Mouse (Mus musculus): Measurements from ENCODE around the gene Dync1li1.

Dync1li1 gene

GRCm38 (mm10) chr9:114663782-114664181 lies 24.8 kb upstream of the Dync1li1 start:
- H3K36me3 ChIP-seq (ENCODE audit: control insufficient read depth, insufficient read depth, low read length, poor library complexity, severe bottlenecking): no peaks in the 10 kb centered on the region
- H3K27me3 ChIP-seq (ENCODE audit: control insufficient read depth, insufficient read depth, low read length, poor library complexity, severe bottlenecking): no peaks in the 10 kb centered on the region
- no peak for DNase-seq (ENCODE audit: low read depth, low spot score)

GRCm38 (mm10) chr9:114666858-114667257 lies 21.7 kb upstream of the Dync1li1 start:
- no peaks in the 10 kb centered on the region for H3K36me3 ChIP-seq (ENCODE audit: control insufficient read depth, insufficient read depth, low read length, poor library complexity, severe bottlenecking)
- no peaks in the 10 kb centered on the region for H3K27me3 ChIP-seq (ENCODE audit: control insufficient read depth, insufficient read depth, low read length, poor library complexity, severe bottlenecking)
- DNase-seq (ENCODE audit: low read depth, low spot score): no peak

DNA sequence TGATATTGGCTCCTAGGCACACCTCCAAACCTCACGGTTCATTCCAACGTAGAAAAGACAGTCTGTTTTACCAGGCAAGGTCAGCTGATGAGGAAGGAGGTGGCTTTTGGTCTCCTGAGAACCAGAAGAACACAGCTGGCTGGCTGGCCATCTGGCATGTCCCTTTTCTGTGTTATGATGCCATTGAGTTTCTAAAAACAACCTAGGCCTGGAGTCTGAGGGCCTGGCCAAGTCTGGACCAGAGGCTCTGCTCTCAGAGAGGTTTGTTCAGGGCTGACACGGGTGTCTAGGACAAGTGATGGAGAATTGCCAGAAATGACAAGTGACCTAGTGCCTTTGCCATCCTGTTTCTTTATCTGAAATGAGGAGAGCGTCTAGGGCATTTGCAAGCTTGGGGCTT lies 20.5 kb upstream of the Dync1li1 start:
- no peaks in the 10 kb centered on the region for H3K27me3 ChIP-seq (ENCODE audit: control insufficient read depth, insufficient read depth, low read length, poor library complexity, severe bottlenecking)
- H3K36me3 ChIP-seq (ENCODE audit: control insufficient read depth, insufficient read depth, low read length, poor library complexity, severe bottlenecking): no peaks in the 10 kb centered on the region
- no peak for DNase-seq (ENCODE audit: low read depth, low spot score)

- Histone ChIP-seq H3K27me3 (ENCODE audit: control insufficient read depth, insufficient read depth, low read length, poor library complexity, severe bottlenecking) (no peaks in the 10 kb centered on the region), H3K36me3 (ENCODE audit: control insufficient read depth, insufficient read depth, low read length, poor library complexity, severe bottlenecking) (no peaks in the 10 kb centered on the region)
- DNase-seq (ENCODE audit: low read depth, low spot score): no peak
These were observed 19.6 kb upstream of the Dync1li1 start for GRCm38 (mm10) chr9:114669011-114669410.

DNA sequence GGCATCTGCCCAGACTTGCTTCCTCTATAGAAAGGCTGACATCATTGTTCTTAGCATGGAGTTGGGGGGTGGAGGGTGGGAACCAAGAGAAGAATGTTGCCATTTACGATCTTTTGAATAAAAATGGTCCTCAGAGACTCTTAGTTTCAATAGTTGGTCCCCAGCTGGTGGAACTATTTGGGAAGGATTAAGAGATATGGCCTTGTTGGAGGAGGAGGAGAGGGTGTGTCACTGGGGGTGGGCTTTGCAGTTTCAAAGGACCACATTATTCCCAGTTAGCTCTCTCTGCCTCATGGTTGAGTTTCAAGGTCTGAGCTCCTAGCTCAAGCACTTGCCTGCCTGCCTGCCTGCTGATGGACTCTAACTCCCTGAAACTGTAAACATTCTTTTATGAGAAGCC lies 16.6 kb upstream of the Dync1li1 start:
- Histone ChIP-seq H3K27me3 (ENCODE audit: control insufficient read depth, insufficient read depth, low read length, poor library complexity, severe bottlenecking) (no peaks in the 10 kb centered on the region), H3K36me3 (ENCODE audit: control insufficient read depth, insufficient read depth, low read length, poor library complexity, severe bottlenecking) (no peaks in the 10 kb centered on the region)
- DNase-seq (ENCODE audit: low read depth, low spot score): no peak

DNA sequence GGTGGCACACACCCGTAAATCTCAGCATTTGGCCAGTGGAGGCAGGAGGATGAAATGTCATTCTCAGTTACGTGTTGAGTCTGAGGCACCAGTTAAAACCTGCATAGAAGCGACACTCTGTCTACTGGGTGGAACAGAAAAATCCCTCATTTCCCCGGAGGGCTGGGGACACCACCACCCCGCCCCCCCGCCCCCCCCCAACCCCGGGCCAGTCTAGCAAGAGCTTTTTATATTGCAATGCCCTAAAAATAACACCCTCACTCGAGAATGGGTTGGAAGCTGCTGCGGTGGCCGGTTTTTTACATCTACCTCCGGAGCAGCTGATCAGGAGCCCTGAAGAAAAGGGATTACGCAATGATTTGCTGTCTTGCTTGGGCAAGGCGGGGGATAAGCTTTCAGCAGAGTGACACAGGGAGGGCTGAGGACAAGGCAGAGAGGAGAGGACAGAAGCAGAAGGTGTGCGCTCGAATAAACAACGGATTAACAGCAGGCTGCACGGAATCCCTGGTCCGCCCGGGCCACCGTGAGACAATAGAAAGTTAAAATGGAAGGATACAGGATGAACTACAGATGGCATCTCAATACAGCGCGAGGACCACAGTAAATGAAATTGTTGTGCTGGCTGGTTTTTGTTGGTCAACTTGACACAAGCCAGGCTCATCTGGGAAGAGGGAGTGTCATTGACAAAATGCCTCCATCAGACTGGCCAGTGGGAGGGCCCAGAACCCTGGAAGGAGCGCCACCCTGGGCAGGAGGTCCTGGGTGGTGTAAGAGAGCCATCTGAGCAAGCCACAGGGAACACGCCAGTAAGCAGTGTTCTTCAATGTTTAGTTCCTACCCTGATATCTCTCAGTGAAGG lies 15.7 kb upstream of the Dync1li1 start:
- peak; percentile 49 for DNase-seq (ENCODE audit: low read depth, low spot score)
- Histone ChIP-seq H3K27me3 (ENCODE audit: control insufficient read depth, insufficient read depth, low read length, poor library complexity, severe bottlenecking) (no peaks in the 10 kb centered on the region), H3K36me3 (ENCODE audit: control insufficient read depth, insufficient read depth, low read length, poor library complexity, severe bottlenecking) (no peaks in the 10 kb centered on the region)

GRCm38 (mm10) chr9:114673626-114674025 lies 15.0 kb upstream of the Dync1li1 start:
- no peaks in the 10 kb centered on the region for H3K36me3 ChIP-seq (ENCODE audit: control insufficient read depth, insufficient read depth, low read length, poor library complexity, severe bottlenecking)

DNA sequence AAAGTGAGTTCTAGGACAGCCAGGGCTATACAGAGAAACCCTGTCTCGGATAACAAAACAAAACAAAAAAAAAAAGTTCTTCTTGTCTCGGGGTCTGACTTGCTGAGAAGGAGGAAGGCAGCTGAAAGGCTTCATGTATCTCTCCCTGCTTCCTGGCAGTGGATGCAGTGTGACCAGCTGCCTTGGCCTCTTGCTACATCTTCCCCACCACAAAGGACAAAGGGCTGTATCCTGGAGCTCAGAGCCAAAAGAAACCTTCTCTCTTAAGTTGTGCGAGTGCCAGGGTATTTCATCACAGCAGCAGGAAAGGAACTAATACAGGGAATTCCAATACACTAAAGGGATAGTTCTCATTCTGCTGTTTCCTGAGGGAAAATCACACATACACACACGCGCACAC lies 10.0 kb upstream of the Dync1li1 start:
- Histone ChIP-seq H3K27me3 (ENCODE audit: control insufficient read depth, insufficient read depth, low read length, poor library complexity, severe bottlenecking) (no peaks in the 10 kb centered on the region), H3K36me3 (ENCODE audit: control insufficient read depth, insufficient read depth, low read length, poor library complexity, severe bottlenecking) (no peaks in the 10 kb centered on the region)
- no peak for DNase-seq (ENCODE audit: low read depth, low spot score)

More at GRCm38 (mm10) chr9:114673626-114674025, 15.0 kb upstream of the Dync1li1 start:
- no peak for DNase-seq (ENCODE audit: low read depth, low spot score)
- H3K27me3 ChIP-seq (ENCODE audit: control insufficient read depth, insufficient read depth, low read length, poor library complexity, severe bottlenecking): no peaks in the 10 kb centered on the region

DNA sequence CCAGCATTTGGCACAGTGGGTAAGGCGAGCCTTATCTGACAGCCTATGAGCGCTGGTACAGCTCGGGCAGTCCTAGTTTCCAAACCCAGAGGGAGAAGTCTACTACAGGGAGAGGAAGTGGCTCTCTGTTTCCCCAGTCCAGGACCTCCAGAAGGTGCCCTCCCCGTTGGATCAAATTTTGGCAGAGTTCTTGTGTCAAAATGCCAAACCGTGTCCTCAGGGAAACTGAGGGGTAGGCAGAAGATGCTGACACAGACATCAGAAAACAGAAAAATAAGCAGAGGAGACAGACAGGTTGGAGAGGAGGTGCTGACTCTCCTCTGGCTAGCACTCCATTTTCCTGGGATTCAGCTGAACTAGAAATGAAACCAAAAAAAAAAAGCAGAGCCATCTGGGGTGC lies 8.6 kb upstream of the Dync1li1 start:
- no peak for DNase-seq (ENCODE audit: low read depth, low spot score)
- Histone ChIP-seq H3K27me3 (ENCODE audit: control insufficient read depth, insufficient read depth, low read length, poor library complexity, severe bottlenecking) (no peaks in the 10 kb centered on the region), H3K36me3 (ENCODE audit: control insufficient read depth, insufficient read depth, low read length, poor library complexity, severe bottlenecking) (no peaks in the 10 kb centered on the region)

DNA sequence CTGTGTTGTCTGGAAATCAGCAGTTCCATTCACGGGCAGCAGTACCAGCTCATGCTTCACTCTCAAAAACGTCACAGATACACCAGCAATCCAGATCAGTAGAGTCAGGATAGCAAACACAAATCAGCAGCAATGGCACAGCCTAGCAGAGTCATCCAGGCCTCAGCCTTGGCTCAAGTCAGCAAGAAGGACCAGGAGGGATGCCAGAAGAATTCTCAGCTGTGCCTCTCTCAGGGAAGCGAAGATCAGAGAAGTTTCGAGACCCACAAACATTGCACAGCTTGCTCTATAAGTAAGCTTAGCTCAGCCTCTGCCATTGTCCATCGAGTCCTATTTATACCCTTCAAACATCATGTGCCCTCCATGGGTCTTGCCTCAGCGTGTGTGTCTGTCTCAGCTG lies 8.1 kb upstream of the Dync1li1 start:
- Histone ChIP-seq H3K27me3 (ENCODE audit: control insufficient read depth, insufficient read depth, low read length, poor library complexity, severe bottlenecking) (no peaks in the 10 kb centered on the region), H3K36me3 (ENCODE audit: control insufficient read depth, insufficient read depth, low read length, poor library complexity, severe bottlenecking) (no peaks in the 10 kb centered on the region)
- no peak for DNase-seq (ENCODE audit: low read depth, low spot score)

- Histone ChIP-seq H3K27me3 (ENCODE audit: control insufficient read depth, insufficient read depth, low read length, poor library complexity, severe bottlenecking) (no peaks in the 10 kb centered on the region), H3K36me3 (ENCODE audit: control insufficient read depth, insufficient read depth, low read length, poor library complexity, severe bottlenecking) (no peaks in the 10 kb centered on the region)
- DNase-seq (ENCODE audit: low read depth, low spot score): no peak
These were observed 6.4 kb upstream of the Dync1li1 start for GRCm38 (mm10) chr9:114682193-114682592.

DNA sequence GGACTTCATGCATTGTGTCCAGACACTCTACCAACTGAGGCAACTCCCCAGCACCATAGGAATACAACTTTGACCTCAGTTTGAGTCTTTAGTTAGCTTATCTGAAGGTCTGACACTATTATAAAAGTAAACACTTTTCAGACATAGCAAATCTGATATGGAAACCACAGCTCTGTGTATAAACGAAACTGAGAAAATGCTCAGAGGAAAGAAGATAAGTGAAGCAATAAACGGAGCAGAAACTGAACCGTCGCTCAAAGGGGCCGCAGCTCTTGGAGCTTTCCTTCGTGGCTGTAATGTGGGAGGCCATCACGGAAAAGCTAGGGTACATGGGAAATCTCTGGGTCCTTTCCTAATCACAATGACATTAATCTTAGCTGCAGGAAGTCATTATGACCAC lies 2.3 kb upstream of the Dync1li1 start:
- DNase-seq (ENCODE audit: low read depth, low spot score): no peak
- Histone ChIP-seq H3K36me3 (ENCODE audit: control insufficient read depth, insufficient read depth, low read length, poor library complexity, severe bottlenecking) (no peaks in the 10 kb centered on the region; the same call in 1 of the 2 replicates), H3K27me3 (ENCODE audit: control insufficient read depth, insufficient read depth, low read length, poor library complexity, severe bottlenecking) (no peaks in the 10 kb centered on the region)

GRCm38 (mm10) chr9:114687639-114688038 lies 951 bp upstream of the Dync1li1 start:
- Histone ChIP-seq H3K27me3 (ENCODE audit: control insufficient read depth, insufficient read depth, low read length, poor library complexity, severe bottlenecking) (no peaks in the 10 kb centered on the region), H3K36me3 (ENCODE audit: control insufficient read depth, insufficient read depth, low read length, poor library complexity, severe bottlenecking) (no peaks in the 10 kb centered on the region; the same call in 1 of the 2 replicates)
- no peak for DNase-seq (ENCODE audit: low read depth, low spot score)

DNA sequence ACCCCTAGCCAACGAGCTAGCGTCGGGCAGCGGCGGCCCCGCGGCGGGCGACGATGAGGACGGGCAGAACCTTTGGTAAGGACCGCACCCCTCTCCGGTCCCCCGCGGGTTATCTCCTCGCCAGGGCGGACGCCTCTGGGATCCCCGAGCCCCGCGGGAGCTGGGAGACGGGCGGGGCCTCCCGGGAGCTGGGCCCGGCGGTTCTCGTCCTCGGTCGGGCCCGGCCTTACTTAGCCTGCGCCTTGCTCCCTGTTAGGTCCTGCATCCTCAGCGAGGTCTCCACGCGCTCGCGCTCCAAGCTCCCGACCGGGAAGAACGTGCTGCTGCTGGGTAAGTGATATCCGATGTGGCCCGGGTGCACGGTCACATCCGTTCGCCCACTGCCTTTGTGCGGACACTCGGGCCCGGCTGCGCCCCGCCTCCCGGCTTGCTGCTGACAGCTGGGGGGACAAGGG lies 390 bp downstream of the Dync1li1 start:
- H3K27me3 ChIP-seq (ENCODE audit: control insufficient read depth, insufficient read depth, low read length, poor library complexity, severe bottlenecking): no peaks in the 10 kb centered on the region
- no peaks in the 10 kb centered on the region; the same call in 1 of the 2 replicates for H3K36me3 ChIP-seq (ENCODE audit: control insufficient read depth, insufficient read depth, low read length, poor library complexity, severe bottlenecking)
- DNase-seq (ENCODE audit: low read depth, low spot score): no peak

- no peak for DNase-seq (ENCODE audit: low read depth, low spot score)
- Histone ChIP-seq H3K36me3 (ENCODE audit: control insufficient read depth, insufficient read depth, low read length, poor library complexity, severe bottlenecking) (no peaks in the 10 kb centered on the region; the same call in 1 of the 2 replicates), H3K27me3 (ENCODE audit: control insufficient read depth, insufficient read depth, low read length, poor library complexity, severe bottlenecking) (no peaks in the 10 kb centered on the region)
These were observed 1.6 kb downstream of the Dync1li1 start for GRCm38 (mm10) chr9:114690119-114690601.
